Mouse (Mus musculus) erythroblast, embryonic 14.5 days (primary cell): ENCODE measurements at regions not wholly inside any gene's neighbourhood (a gene's known extent, or its start where the extent isn't known, plus 50 kb on each side); places are given as distances from the start of the nearest gene placed in this dataset.

Source experiments
- H3K27me3 ChIP-seq: 2 replicates; pipeline ENCODE4 v1.6.1; 2012; ENCODE audit warnings: inconsistent platforms; ENCODE audit not compliant: control insufficient read depth
- H3K36me3 ChIP-seq: 2 replicates; pipeline ENCODE4 v1.6.1; 2012; ENCODE audit warnings: mild to moderate bottlenecking, inconsistent platforms; ENCODE audit not compliant: control insufficient read depth
- H3K4me1 ChIP-seq: 2 replicates; pipeline ENCODE4 v1.6.1; 2012; ENCODE audit warnings: inconsistent platforms; ENCODE audit not compliant: control insufficient read depth
- H3K4me3 ChIP-seq: replicated peaks from 2 replicates; pipeline ENCODE3; 2012; ENCODE audit warnings: moderate library complexity, mild to moderate bottlenecking, inconsistent platforms
- H3K9me3 ChIP-seq: 2 replicates; pipeline ENCODE4 v1.6.1; 2012; ENCODE audit warnings: low read length, inconsistent platforms, mixed read lengths; ENCODE audit not compliant: control insufficient read depth
- GATA1 ChIP-seq: IDR thresholded peaks from 2 replicates; pipeline ENCODE4 v1.6.1; 2012; ENCODE audit warnings: low read length, inconsistent platforms, mixed read lengths
- TAL1 ChIP-seq: IDR thresholded peaks from 3 replicates; pipeline ENCODE4 v1.6.1; 2012; ENCODE audit warnings: low read length, inconsistent platforms, mixed read lengths

- no peaks in the 10 kb centered on the region for H3K4me1 ChIP-seq
- peaks cover 24% of the 10 kb centered on the region for H3K9me3 ChIP-seq
- TF ChIP-seq TAL1: no peak
- no peak for TF ChIP-seq GATA1
- H3K36me3 ChIP-seq: no peaks in the 10 kb centered on the region
- no peak overlapping the region for H3K4me3 ChIP-seq
- no peaks in the 10 kb centered on the region for H3K27me3 ChIP-seq
Measured at GRCm38 (mm10) chr7:73186501-73186900, 188.8 kb upstream of the Rgma start.

- no peaks in the 10 kb centered on the region for H3K27me3 ChIP-seq
- no peaks in the 10 kb centered on the region for H3K36me3 ChIP-seq
- no peak for TF ChIP-seq GATA1
- H3K4me1 ChIP-seq: no peaks in the 10 kb centered on the region
- H3K4me3 ChIP-seq: no peak overlapping the region
- H3K9me3 ChIP-seq: peaks cover 16% of the 10 kb centered on the region; the same call in 1 of the 2 replicates
Measured at GRCm38 (mm10) chr7:73191388-73192278, 183.7 kb upstream of the Rgma start.

DNA sequence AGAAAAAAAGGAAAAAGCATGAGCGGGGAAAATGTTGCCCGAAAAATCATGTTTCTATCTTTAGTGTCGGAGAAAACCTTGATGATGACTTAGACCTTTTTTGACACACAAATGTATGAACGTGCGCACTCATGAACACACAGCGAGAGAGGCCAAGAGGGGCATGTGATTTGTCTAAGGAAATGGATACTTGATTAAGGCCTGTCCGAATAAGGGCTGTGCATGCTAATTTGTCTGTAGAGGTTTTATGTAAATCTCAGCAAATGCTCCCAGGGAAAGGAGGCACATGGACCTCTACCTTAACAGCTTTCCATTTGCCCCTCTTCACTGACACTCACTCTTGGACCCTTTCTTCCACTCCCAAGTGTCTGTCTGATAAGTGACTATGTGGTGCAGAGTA is 182.5 kb upstream of the Rgma start:
- Histone ChIP-seq H3K36me3 (no peaks in the 10 kb centered on the region), H3K4me3 (no peak overlapping the region), H3K27me3 (no peaks in the 10 kb centered on the region), H3K4me1 (no peaks in the 10 kb centered on the region), H3K9me3 (peaks cover 23% of the 10 kb centered on the region)
- TF ChIP-seq GATA1: no peak
- no peak for TF ChIP-seq TAL1

GRCm38 (mm10) chr7:73195306-73195705 is 180.0 kb upstream of the Rgma start:
- H3K9me3 ChIP-seq: peaks cover 36% of the 10 kb centered on the region
- H3K4me1 ChIP-seq: no peaks in the 10 kb centered on the region
- no peak overlapping the region for H3K4me3 ChIP-seq
- H3K36me3 ChIP-seq: no peaks in the 10 kb centered on the region
- no peaks in the 10 kb centered on the region for H3K27me3 ChIP-seq
- TF ChIP-seq TAL1 (no peak), GATA1 (no peak)

DNA sequence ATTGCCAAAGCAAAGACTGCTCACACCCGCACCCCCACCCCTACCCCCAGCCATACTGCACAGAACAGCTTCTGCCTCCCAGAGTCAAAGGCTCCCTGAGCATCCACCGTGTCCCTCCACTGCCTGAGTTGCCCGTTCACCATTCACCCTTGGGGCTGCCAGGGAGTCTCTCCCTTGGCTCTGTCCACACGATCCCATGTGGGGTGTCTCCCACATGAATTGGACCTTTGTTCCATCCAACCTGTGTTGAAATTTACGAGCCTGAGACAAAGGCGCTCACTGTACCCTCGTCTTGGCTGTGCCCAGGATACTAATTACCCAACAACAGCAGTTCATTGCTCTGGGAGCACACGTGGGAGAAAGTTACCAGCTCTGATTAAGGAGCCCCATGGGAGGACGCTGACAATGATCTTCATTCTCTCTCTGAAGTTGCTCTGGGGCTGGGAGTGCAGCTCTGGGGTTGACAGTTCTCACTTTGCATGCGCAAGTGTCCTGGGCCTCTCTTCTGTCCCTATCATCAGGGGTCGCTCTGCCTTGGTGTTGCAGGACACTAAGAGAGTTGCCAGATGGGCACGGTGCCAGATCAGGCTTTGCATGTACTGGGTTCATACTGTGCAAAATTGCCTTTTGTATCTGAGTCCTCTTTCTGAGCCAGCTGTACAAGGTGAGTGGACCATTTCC is 178.3 kb upstream of the Rgma start:
- Histone ChIP-seq H3K27me3 (no peaks in the 10 kb centered on the region), H3K36me3 (no peaks in the 10 kb centered on the region), H3K4me3 (no peak overlapping the region), H3K4me1 (no peaks in the 10 kb centered on the region), H3K9me3 (peaks cover 32% of the 10 kb centered on the region)
- TF ChIP-seq GATA1: no peak
- no peak for TF ChIP-seq TAL1

DNA sequence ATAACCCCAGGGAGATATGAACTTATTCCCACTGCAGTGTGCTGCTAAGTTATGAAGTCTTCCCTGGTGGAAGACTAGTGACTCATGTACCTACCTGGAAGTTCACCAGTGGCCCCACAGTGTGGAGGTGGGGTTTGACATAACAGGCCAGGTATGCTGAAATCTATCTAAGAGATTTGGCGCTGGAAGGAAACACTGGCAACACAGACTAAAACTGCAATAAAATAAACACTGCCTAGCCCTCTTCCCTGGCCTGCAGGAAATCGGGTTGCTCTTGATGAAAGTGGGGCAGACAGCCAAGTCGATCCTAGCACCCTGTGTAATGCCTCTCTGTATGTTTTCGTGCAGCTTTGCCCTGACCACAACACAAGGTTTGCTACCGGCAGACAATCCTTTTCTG is 177.2 kb upstream of the Rgma start:
- Histone ChIP-seq H3K36me3 (no peaks in the 10 kb centered on the region), H3K27me3 (no peaks in the 10 kb centered on the region), H3K9me3 (peaks cover 32% of the 10 kb centered on the region), H3K4me1 (no peaks in the 10 kb centered on the region), H3K4me3 (no peak overlapping the region)
- TF ChIP-seq TAL1 (no peak), GATA1 (no peak)

GRCm38 (mm10) chr7:73199967-73200366 is 175.3 kb upstream of the Rgma start:
- H3K9me3 ChIP-seq: peaks cover 25% of the 10 kb centered on the region
- H3K4me3 ChIP-seq: no peak overlapping the region
- no peak for TF ChIP-seq GATA1
- H3K36me3 ChIP-seq: no peaks in the 10 kb centered on the region
- H3K4me1 ChIP-seq: no peaks in the 10 kb centered on the region
- H3K27me3 ChIP-seq: no peaks in the 10 kb centered on the region

DNA sequence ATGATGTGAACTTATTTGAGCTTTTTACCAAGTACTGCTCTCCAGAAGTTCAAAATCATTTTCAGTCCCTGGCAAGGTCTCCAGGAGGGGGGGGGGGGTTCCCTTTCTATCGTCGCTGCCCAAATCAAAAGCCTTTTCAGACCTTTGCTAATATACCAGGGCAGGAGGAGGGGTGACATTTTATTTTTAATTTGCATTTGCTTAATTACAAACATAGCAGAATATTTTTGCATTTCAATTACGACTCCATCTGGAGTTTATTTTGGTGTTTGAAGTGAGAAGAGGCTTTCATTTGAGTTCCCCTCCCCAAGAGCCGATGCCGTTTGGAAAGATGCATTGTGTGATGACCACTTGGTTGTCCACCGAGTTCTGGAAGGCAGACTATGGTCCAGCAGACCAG is 174.0 kb upstream of the Rgma start:
- H3K4me1 ChIP-seq: no peaks in the 10 kb centered on the region
- TF ChIP-seq GATA1 (no peak), TAL1 (no peak)
- no peaks in the 10 kb centered on the region for H3K36me3 ChIP-seq
- peaks cover 21% of the 10 kb centered on the region for H3K9me3 ChIP-seq
- no peak overlapping the region for H3K4me3 ChIP-seq
- H3K27me3 ChIP-seq: no peaks in the 10 kb centered on the region

- no peak overlapping the region for H3K4me3 ChIP-seq
- H3K9me3 ChIP-seq: peaks cover 2% of the 10 kb centered on the region; the same call in 1 of the 2 replicates
- no peaks in the 10 kb centered on the region for H3K27me3 ChIP-seq
- H3K36me3 ChIP-seq: no peaks in the 10 kb centered on the region
- TF ChIP-seq TAL1: no peak
- no peak for TF ChIP-seq GATA1
- H3K4me1 ChIP-seq: no peaks in the 10 kb centered on the region
Measured at GRCm38 (mm10) chr7:73206922-73207811, 168.1 kb upstream of the Rgma start.
